Comparison of ENCODE assay signal across 32 mouse cellular contexts in genomic region chr7:112512895-112513294, GRCm38 (mm10).
DNase-seq lines count a peak whose midpoint lies in the region; ATAC-seq lines count a peak whose summit lies in the region.
"Had no signal": no experiment of that assay in that cellular context is flagged by ENCODE, and none has a peak within 500 bp of the region (broad histone marks: within the 10 kb centered on the region; RNA-seq: fewer than 3 reads in every experiment).

No protein-coding gene starts in this region.

- no peak for ATAC-seq in forebrain, embryonic 11.5 days (replicated peaks; ENCODE audit: low FRiP score)
- no peak for ATAC-seq in heart, embryonic 15.5 days (replicated peaks; ENCODE audit: insufficient number of reproducible peaks, insufficient read depth, low FRiP score, low read depth)
- ATAC-seq in embryonic facial prominence, embryonic 12.5 days (ENCODE audit: insufficient number of reproducible peaks, insufficient read depth, low FRiP score, low TSS enrichment) = no peak
- ATAC-seq: activated CD4-positive, CD25-positive, alpha-beta regulatory T cell, adult 4 months; forebrain, embryonic 13.5 days; inflammation-experienced regulatory T-cells, adult 6 months; liver, embryonic 12.5 days; lung, postnatal 0 days; midbrain, embryonic 13.5 days had no signal

- H3K9ac ChIP-seq in forebrain, embryonic 11.5 days (ENCODE audit: low read length) = no peak overlapping the region
- no peak overlapping the region for H3K9ac ChIP-seq in heart, embryonic 15.5 days
- H3K9ac ChIP-seq in embryonic facial prominence, embryonic 12.5 days = no peak overlapping the region
- H3K9ac ChIP-seq: forebrain, embryonic 13.5 days; hindbrain, embryonic 14.5 days; limb, embryonic 12.5 days; liver, embryonic 12.5 days; midbrain, embryonic 13.5 days; neural tube, embryonic 13.5 days had no signal

- intact Hi-C loops in heart, postnatal 25 days (cut with DNase I) = no loop called here
- intact Hi-C loops in left cerebral cortex, postnatal 36 days (cut with DNase I) = no loop called here

- H3K27ac ChIP-seq in forebrain, embryonic 10.5 days = 0 out of 2 replicates have a peak overlapping the region, but pooled peaks have one; percentile 53
- H3K27ac ChIP-seq in forebrain, embryonic 11.5 days (ENCODE audit: low read depth, low read length) = no peak overlapping the region
- peak overlapping the region; percentile 70 for H3K27ac ChIP-seq in heart, embryonic 15.5 days
- peak overlapping the region; percentile 65 for H3K27ac ChIP-seq in embryonic facial prominence, embryonic 12.5 days
- H3K27ac ChIP-seq in limb, embryonic 10.5 days = 0 out of 2 replicates have a peak overlapping the region, but pooled peaks have one; percentile 19
- H3K27ac ChIP-seq: forebrain, embryonic 13.5 days; hindbrain, embryonic 14.5 days; limb, embryonic 12.5 days; liver, embryonic 12.5 days; macrophage; midbrain, embryonic 13.5 days; neural tube, embryonic 13.5 days had no signal

- no peaks in the 10 kb centered on the region for H3K9me3 ChIP-seq in forebrain, embryonic 10.5 days
- no peaks in the 10 kb centered on the region for H3K9me3 ChIP-seq in forebrain, embryonic 11.5 days (ENCODE audit: control insufficient read depth, low read length)
- H3K9me3 ChIP-seq in heart, embryonic 15.5 days (replicated peaks) = no peaks in the 10 kb centered on the region
- no peaks in the 10 kb centered on the region for H3K9me3 ChIP-seq in embryonic facial prominence, embryonic 12.5 days
- no peaks in the 10 kb centered on the region for H3K9me3 ChIP-seq in limb, embryonic 10.5 days (replicated peaks)
- H3K9me3 ChIP-seq: forebrain, embryonic 13.5 days; limb, embryonic 12.5 days; liver, embryonic 12.5 days; midbrain, embryonic 13.5 days; neural tube, embryonic 13.5 days had no signal

- H3K36me3 ChIP-seq in forebrain, embryonic 10.5 days (replicated peaks) = no peaks in the 10 kb centered on the region
- H3K36me3 ChIP-seq in forebrain, embryonic 11.5 days (ENCODE audit: control insufficient read depth, insufficient read depth, low read length) = no peaks in the 10 kb centered on the region
- no peaks in the 10 kb centered on the region for H3K36me3 ChIP-seq in heart, embryonic 15.5 days
- H3K36me3 ChIP-seq in embryonic facial prominence, embryonic 12.5 days = no peaks in the 10 kb centered on the region
- H3K36me3 ChIP-seq in limb, embryonic 10.5 days = no peaks in the 10 kb centered on the region
- H3K36me3 ChIP-seq: limb, embryonic 12.5 days; liver, embryonic 12.5 days; midbrain, embryonic 13.5 days; neural tube, embryonic 13.5 days had no signal

- no peak for DNase-seq in forebrain, embryonic 10.5 days (ENCODE audit: extremely low spot score, low spot score)
- DNase-seq in forebrain, embryonic 11.5 days (ENCODE audit: low spot score) = no peak
- DNase-seq in heart, postnatal 25 days (ENCODE audit: low spot score) = no peak
- DNase-seq in limb, embryonic 10.5 days (ENCODE audit: low spot score) = no peak
- no peak for DNase-seq in cerebellum, adult 9-10 months
- no peak for DNase-seq in left cerebral cortex, postnatal 36 days (ENCODE audit: low spot score in 2 of 2)
- DNase-seq: adrenal gland, adult 2 months; cerebellum, adult 8-10 months; cerebellum, postnatal 36 days; gastrocnemius, postnatal 10 days; heart, postnatal 4 days; kidney, adult 11 months; kidney, postnatal 14 days; layer of hippocampus, adult 9-11 months; lung, adult 18-20 months; right cerebral cortex, postnatal 4 days; thymus, adult 18-20 months; thymus, postnatal 25 days had no signal

- peaks cover 54% of the 10 kb centered on the region for H3K4me1 ChIP-seq in forebrain, embryonic 10.5 days
- 0 out of 2 replicates have a peak, but pooled peaks cover 4% of the 10 kb centered on the region for H3K4me1 ChIP-seq in forebrain, embryonic 11.5 days (replicated peaks; ENCODE audit: control insufficient read depth, insufficient read depth, low read length)
- peaks cover 42% of the 10 kb centered on the region for H3K4me1 ChIP-seq in heart, embryonic 15.5 days (replicated peaks)
- peaks cover 53% of the 10 kb centered on the region for H3K4me1 ChIP-seq in embryonic facial prominence, embryonic 12.5 days
- peaks cover 57% of the 10 kb centered on the region for H3K4me1 ChIP-seq in limb, embryonic 10.5 days

- 86% methylated on average over 1 of the region's 1 CpGs for WGBS in forebrain, embryonic 10.5 days
- WGBS in forebrain, embryonic 11.5 days = 84% methylated on average over 1 of the region's 1 CpGs
- 93% methylated on average over 1 of the region's 1 CpGs for WGBS in heart, embryonic 15.5 days
- WGBS in embryonic facial prominence, embryonic 12.5 days = 41% methylated on average over 1 of the region's 1 CpGs
- WGBS in limb, embryonic 10.5 days = 78% methylated on average over 1 of the region's 1 CpGs

- H3K27me3 ChIP-seq in forebrain, embryonic 10.5 days (ENCODE audit: poor library complexity, severe bottlenecking) = 0 out of 2 replicates have a peak, but pooled peaks cover 5% of the 10 kb centered on the region
- no peaks in the 10 kb centered on the region for H3K27me3 ChIP-seq in forebrain, embryonic 11.5 days (ENCODE audit: control insufficient read depth, insufficient read depth, low read length)
- H3K27me3 ChIP-seq in heart, embryonic 15.5 days = no peaks in the 10 kb centered on the region
- no peaks in the 10 kb centered on the region for H3K27me3 ChIP-seq in embryonic facial prominence, embryonic 12.5 days
- no peaks in the 10 kb centered on the region for H3K27me3 ChIP-seq in limb, embryonic 10.5 days (ENCODE audit: low read depth, poor library complexity, severe bottlenecking)
- H3K27me3 ChIP-seq: CH12.LX; forebrain, embryonic 13.5 days; liver, embryonic 12.5 days; midbrain, embryonic 13.5 days; neural tube, embryonic 13.5 days had no signal

- no peak overlapping the region for H3K4me3 ChIP-seq in forebrain, embryonic 10.5 days
- no peak overlapping the region for H3K4me3 ChIP-seq in forebrain, embryonic 11.5 days (ENCODE audit: low read depth, low read length)
- no peak overlapping the region for H3K4me3 ChIP-seq in heart, embryonic 15.5 days
- H3K4me3 ChIP-seq in embryonic facial prominence, embryonic 12.5 days = no peak overlapping the region
- H3K4me3 ChIP-seq in limb, embryonic 10.5 days = no peak overlapping the region
- H3K4me3 ChIP-seq: erythroblast, embryonic 14.5 days; forebrain, embryonic 13.5 days; limb, embryonic 12.5 days; liver, embryonic 12.5 days; midbrain, embryonic 13.5 days; neural tube, embryonic 13.5 days had no signal

- no peak overlapping the region for H3K4me2 ChIP-seq in forebrain, embryonic 11.5 days (ENCODE audit: low read depth, low read length, severe bottlenecking)
- no peak overlapping the region for H3K4me2 ChIP-seq in heart, embryonic 15.5 days
- H3K4me2 ChIP-seq in embryonic facial prominence, embryonic 12.5 days (replicated peaks) = no peak overlapping the region
- H3K4me2 ChIP-seq: forebrain, embryonic 13.5 days; hindbrain, embryonic 14.5 days; limb, embryonic 12.5 days; liver, embryonic 12.5 days; midbrain, embryonic 13.5 days; neural tube, embryonic 13.5 days had no signal
